Mouse (Mus musculus): ENCODE results near the gene Olfr430. TPM values are rescaled to one million over a fixed set of nuclear protein-coding genes. Genes with fewer than 3 reads are reported as not detected.

The Olfr430 gene
- polyA plus RNA-seq (2021; fragmentation: Nextera tagmentation), result not detected in 2 replicates
- long read RNA-seq, experiment 1, result 0 reads
- long read RNA-seq, experiment 2, result 0 reads

DNA sequence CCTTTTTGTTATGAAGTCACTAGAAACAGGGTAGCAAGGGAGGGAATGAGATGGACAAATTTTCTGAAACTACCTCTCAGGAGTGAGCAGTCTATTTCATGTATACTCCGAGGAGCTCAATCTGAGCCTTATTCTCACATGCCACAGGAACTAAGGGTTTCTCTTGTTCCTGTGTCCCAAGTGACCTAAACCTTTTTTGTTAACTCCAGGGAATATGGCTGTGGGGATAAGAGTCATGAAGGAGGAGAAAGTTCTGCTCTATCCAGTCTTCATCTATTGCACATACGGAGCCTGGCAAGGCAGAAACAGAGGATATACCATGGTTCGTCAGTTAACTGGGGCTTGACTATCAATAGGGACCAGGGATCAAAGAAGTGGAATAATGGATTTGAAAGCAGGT, at the start of gene Olfr430:
Olfr430 (plus strand) TSS at position 301 of the 400 bp plus-strand sequence.

GRCm38 (mm10) chr1:174031698-174032097, 34.7 kb upstream of the Olfr430 start, which contains the start of gene Ifi205:
Gene Ifi205 (minus strand): TSS chr1:174031810.

GRCm38 (mm10) chr1:174040523-174041177, 25.8 kb upstream of the Olfr430 start, which contains the start of gene Olfr433:
Gene Olfr433 (plus strand): TSS chr1:174040705.

GRCm38 (mm10) chr1:174048893-174049292, 17.5 kb upstream of the Olfr430 start, which contains the start of gene Olfr432:
Gene Olfr432 (plus strand): TSS chr1:174049205.

GRCm38 (mm10) chr1:174084031-174084430, 17.6 kb downstream of the Olfr430 start, which contains the start of gene Olfr429:
Gene Olfr429 (plus strand): TSS chr1:174084331.

GRCm38 (mm10) chr1:174096591-174096990, 30.2 kb downstream of the Olfr430 start, which contains the start of gene Olfr427:
Gene Olfr427 (plus strand): TSS chr1:174096891.

GRCm38 (mm10) chr1:174121062-174121461, 54.7 kb downstream of the Olfr430 start, which contains the start of gene Olfr231:
Gene Olfr231 (minus strand): TSS chr1:174121162.

Other genes starting within 250 kb of the Olfr430 start
- 0.11 and 0.26 TPM in 2 replicates for gene Ifi211, start 153.6 kb upstream of the Olfr430 start, polyA plus RNA-seq (2021; fragmentation: Nextera tagmentation)
- 0.32 and 0.53 TPM in 2 replicates for gene Mndal, start 124.1 kb upstream of the Olfr430 start, polyA plus RNA-seq (2021; fragmentation: Nextera tagmentation)
- gene Ifi203, start 123.9 kb upstream of the Olfr430 start, polyA plus RNA-seq (2021; fragmentation: Nextera tagmentation), result 0.09 and 0.18 TPM in 2 replicates
- not detected in 2 replicates for gene Ifi202b, start 83.9 kb upstream of the Olfr430 start, polyA plus RNA-seq (2021; fragmentation: Nextera tagmentation)
- not detected in 2 replicates for gene Ifi205, start 34.8 kb upstream of the Olfr430 start, polyA plus RNA-seq (2021; fragmentation: Nextera tagmentation)
- not detected in 2 replicates for gene Olfr433, start 25.9 kb upstream of the Olfr430 start, polyA plus RNA-seq (2021; fragmentation: Nextera tagmentation)
- not detected in 2 replicates for gene Olfr432, start 17.4 kb upstream of the Olfr430 start, polyA plus RNA-seq (2021; fragmentation: Nextera tagmentation)
- gene Olfr429, start 17.7 kb downstream of the Olfr430 start, polyA plus RNA-seq (2021; fragmentation: Nextera tagmentation), result not detected in 2 replicates
- gene Olfr427, start 30.3 kb downstream of the Olfr430 start, polyA plus RNA-seq (2021; fragmentation: Nextera tagmentation), result not detected in 2 replicates
- gene Olfr231, start 54.6 kb downstream of the Olfr430 start, polyA plus RNA-seq (2021; fragmentation: Nextera tagmentation), result not detected in 2 replicates
- not detected in 2 replicates for gene Olfr424, start 64.9 kb downstream of the Olfr430 start, polyA plus RNA-seq (2021; fragmentation: Nextera tagmentation)
- not detected in 2 replicates for gene Olfr420, start 89.0 kb downstream of the Olfr430 start, polyA plus RNA-seq (2021; fragmentation: Nextera tagmentation)
- gene Spta1, start 106.2 kb downstream of the Olfr430 start, polyA plus RNA-seq (2021; fragmentation: Nextera tagmentation), result not detected in 2 replicates
- not detected in 2 replicates for gene Olfr419, start 185.5 kb downstream of the Olfr430 start, polyA plus RNA-seq (2021; fragmentation: Nextera tagmentation)